Mouse (Mus musculus): ENCODE measurements around the gene Elovl4.

Elovl4 gene

DNA sequence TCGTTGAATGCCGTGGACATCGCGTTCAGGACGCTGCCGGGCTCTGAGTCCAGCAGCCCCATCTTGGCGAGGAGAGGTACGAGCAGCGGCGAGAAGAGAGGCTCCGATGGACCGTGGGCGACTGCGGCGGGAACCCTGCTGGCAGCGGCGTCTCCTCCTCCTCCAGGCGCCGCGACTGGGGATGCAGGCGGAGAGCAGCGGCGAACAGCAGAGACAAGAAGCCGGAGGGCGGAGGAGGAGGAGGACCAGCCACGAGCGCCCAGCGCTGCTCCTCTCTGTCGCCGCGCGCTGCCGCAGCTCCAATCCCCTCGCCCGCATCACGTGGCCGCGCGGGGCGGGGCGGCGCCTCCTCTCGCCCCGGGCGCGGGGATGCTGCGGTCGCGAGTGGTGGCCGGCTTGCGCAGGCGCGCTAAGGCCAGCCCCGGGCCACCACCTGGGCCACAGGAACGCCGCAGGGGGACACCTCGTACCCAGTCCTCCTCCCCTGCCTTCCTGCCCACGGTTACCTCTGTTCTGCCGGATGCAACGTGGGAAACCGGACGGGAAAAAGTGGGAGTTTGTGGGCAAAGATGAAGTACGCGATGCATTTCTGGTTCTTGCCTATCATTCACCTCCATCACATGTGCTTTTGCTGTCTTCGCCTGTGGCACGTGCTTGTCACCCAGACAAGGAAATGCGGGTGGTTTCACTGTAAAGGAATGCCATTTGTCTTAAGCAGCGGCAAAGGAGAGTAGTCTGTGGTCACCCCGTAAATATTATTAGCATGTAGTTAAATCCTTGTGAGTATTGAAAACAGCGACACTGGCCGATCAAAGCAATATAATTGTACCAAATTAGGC, at the start of gene Elovl4:
TSS of gene Elovl4 (minus strand) at position 301 of the 839 bp plus-strand sequence.
- peak; percentile 33 for DNase-seq (ENCODE audit: low spot score)

DNA sequence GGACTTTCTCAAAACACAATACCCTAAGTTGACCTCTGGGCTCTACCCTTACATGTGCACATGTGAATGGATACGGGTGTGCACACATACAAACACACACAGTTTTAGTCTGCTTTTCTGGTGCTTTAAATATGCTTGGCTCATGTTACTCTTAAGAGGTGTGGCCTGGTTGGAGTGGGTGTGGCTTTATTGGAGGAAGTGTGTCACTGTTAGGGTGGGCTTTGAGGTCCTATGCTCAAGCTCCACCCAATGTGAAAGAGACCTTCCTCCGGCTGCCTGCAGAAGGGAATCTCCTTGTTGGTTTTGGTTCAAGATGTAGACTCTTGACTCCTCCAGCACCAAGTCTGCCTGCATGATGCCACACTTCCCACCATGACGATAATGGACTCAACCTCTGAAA, 46.4 kb upstream of the Elovl4 start:
- DNase-seq (ENCODE audit: low spot score): no peak

DNA sequence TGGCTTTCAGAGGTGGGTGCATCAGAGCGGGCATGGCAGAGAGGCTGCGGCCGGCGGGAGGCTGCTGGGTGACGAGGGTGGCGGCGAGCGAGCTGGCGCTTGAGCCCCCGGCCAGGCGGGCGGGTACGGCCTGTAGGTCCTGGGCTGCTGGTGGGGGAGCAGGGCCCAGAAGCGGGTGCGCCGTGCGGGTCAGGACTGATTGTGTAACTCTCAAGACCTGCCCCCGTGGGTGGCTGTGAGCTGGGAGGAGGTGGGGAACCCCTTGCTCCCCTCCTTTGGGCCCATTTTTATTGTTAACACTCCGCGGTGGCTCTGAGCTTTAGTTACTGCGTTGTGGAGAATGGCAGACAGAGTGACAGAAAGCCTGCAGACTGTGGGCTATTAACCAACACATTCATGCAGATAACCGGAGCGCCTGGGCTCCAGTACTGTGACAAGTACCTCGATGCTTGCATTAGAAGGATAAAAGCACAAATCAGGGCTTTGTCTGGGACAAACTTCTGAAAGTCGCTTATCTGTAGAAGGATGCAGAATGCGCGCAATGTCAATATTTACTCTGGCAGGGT, 28.8 kb upstream of the Elovl4 start:
- no peak for DNase-seq (ENCODE audit: low spot score)

GRCm38 (mm10) chr9:83833811-83834747, 28.0 kb upstream of the Elovl4 start, which contains the start of gene Ttk:
TSS of gene Ttk (plus strand) at chr9:83834689.
- DNase-seq (ENCODE audit: low spot score): peak; percentile 82

GRCm38 (mm10) chr9:83831152-83831551, 25.1 kb upstream of the Elovl4 start:
- no peak for DNase-seq (ENCODE audit: low spot score)

DNA sequence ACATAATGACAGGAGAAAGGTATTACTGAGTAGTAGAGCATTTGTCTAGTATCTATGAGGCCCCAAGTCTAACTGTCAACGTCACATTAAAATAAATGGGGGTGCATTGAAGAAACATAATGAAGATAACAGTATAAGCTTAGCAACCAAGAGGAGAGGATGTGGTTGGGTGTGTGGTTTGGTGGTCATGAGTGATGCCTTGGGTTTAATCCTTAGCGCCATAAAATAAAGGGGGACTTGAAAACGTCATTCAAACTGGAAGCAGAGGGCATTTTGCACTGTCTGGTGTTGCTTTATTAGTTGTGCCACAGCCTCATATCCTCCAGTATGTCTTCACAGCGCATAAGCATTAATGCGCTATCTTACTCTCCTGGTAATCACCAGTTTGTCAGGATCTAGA, 23.8 kb upstream of the Elovl4 start:
- no peak for DNase-seq (ENCODE audit: low spot score)

DNA sequence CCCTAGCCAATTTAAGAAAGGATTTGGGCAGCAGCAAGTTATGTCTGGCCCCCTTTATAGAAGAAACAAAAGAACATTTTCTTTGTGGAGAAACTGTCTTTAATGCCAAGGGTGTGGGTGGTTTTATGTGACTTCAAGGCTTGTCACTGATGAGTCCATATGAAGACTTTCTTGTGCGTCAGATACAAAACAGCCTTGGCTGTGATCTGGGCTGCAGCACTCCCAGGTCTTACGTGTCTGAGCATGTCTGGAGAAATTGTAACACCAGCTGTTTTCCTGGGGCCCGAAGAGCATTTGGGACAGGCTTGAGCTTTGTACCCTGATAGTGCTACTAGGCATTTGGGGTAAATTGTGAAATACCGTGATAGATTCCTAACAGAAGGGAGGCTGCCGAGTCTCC, 16.8 kb upstream of the Elovl4 start:
- DNase-seq (ENCODE audit: low spot score): no peak

GRCm38 (mm10) chr9:83820976-83821375, 14.9 kb upstream of the Elovl4 start:
- DNase-seq (ENCODE audit: low spot score): no peak

DNA sequence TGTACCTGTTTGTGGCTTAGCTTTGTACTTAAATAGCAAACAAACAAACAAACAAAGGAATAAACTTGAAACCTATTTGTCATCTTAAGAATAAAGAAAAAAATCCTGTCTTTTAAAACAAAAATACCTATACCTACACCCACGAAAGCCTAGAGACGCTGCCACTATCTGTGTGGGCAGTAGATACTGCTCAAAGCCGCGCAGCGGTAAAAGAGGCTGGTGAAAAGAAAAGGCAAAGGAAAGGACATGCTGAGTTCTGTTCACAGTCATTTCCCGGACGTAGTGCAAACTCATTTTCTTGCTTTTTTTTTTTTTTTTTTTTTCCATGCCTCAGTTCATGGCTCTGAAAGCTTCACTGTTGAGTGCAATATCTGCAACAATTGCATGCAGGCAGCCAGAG, 13.1 kb upstream of the Elovl4 start:
- DNase-seq (ENCODE audit: low spot score): no peak

DNA sequence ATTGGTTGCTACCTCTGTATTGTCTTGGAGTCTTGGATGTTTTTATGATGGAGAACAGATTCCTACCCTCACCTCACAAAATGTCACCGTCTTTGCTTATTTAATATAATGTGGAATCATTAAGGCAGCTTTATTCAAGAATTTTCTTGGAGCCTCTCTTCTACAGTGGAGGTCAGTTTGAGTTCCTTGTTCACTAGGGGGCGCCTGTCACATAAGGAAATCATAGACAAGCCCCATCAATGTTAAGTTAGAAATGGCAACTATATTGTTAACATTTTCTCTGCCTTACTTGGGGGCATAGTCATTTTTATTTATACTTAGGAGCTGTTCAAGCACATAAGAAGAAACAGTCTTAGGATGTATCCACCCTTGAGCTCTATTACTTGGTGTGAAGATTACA, 1.5 kb upstream of the Elovl4 start:
- DNase-seq (ENCODE audit: low spot score): no peak

DNA sequence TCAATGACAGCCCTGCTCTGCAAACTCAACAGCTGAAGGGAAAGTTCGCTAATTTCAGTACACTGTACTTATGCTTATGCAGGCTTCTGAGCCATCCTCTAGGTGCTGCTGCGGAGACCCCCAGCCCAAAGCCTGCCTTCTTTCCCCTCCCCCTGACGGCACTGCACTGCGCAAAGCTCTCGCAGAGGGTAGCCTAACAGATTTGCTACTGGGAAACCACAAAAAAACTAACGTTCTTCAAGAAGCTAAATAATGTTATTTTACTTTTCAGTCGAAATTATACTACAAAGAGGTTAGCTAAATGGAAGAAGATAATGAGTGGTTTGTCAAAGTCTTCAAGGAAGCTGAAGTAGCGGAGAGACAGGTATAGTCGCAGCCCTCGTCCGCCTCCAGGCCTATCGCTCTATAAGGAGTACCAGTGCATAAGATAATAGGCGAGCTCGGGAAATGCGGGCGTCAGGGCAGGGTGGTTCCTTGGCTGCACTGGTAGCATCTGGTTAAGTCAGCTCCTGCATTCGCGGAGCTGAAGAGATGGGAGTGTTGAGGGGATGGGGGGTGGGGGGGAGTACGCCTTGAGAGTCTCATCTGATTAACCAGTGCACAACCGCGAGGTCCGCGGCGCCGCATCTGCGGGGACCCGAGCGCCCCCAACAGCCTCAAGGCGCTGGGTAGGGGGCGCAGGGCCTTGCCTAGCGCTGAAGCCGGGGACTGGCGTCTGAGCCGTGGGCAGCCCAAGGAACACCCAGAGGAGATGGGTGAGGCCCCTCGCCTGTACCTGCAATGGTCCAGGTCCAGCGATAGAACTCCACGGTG, 707 bp downstream of the Elovl4 start:
- no peak for DNase-seq (ENCODE audit: low spot score)

DNA sequence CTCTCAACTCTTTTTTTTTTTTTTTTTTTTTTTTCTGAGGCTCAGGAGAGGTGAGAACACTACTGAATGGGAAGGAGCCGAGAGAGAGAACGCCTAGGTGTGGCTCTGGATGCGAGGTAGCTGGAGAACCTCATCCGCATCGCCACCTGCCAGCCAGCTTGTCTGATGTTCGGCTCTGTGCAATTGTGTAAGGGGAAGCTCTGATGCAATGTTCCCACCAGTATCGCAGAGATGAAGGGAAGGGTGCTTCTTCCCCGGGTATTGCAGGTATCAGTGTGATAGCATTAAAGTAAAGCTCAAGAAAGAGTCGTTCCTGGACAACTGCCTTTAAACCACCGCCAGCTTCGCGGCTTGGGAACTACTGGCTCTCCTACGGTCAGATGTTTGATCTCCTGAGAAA, 1.7 kb downstream of the Elovl4 start:
- no peak for DNase-seq (ENCODE audit: low spot score)

DNA sequence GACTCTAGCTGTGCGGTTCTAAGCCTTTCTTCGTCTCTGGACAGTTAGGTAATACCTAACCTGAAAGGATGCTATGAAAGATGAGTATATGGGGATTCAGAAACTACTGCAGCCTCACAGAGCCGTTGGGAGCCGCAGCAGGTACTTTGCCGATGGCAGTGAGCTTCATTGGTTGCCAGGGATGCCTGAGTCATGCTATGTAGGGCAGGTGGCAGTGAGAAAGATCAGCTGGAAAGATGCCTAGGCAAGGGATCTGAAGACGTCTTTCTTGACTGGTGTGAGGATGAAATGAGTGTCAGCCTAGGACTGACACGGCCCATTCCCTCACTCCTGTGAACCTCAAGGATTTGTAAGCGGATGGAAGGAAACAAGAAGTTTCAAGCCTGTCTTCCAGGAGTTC, 8.2 kb downstream of the Elovl4 start:
- no peak for DNase-seq (ENCODE audit: low spot score)

DNA sequence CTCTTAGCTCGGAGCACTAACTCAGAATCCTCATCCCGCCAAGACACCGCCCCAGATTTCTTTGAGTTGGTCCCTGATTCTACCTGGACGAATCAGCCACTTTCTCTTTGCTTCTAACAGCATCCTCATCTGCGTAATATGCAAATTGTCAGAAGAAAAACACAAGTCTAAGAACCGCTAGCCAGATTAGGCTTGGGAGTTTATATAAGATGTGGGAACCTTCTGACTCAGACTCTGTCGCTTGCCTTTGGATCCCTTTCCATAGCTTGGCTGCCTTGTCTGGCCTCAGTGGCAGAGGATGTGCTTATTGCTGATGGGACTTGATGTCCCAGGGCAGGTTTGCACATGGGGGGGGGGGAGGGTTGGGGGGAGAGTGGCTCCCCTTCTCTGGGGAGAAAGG, 9.2 kb downstream of the Elovl4 start:
- no peak for DNase-seq (ENCODE audit: low spot score)

- no peak for DNase-seq (ENCODE audit: low spot score)
Observed at GRCm38 (mm10) chr9:83789326-83789725, 16.8 kb downstream of the Elovl4 start.

GRCm38 (mm10) chr9:83785501-83785900, 20.6 kb downstream of the Elovl4 start:
- DNase-seq (ENCODE audit: low spot score): no peak

- no peak for DNase-seq (ENCODE audit: low spot score)
Observed at GRCm38 (mm10) chr9:83778317-83778960, 27.6 kb downstream of the Elovl4 start.

DNA sequence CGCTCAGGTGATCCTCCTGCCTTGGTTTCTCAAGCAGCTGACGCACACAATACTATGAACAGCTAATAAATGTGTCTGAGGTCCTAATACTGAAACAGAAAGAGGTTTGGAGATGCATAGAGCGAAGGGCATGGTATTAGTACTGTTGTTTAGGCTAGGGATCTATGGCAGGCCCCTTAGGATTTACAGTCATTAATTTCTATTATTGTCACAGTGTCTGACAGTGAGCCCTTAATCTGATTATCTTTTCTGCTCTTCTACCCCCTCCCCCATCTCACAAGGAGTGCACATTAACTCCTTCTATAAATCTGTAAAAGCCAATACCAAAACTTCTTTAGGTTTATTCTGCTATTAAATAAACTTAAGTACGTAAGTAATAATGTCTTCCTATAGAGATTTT, 44.8 kb downstream of the Elovl4 start:
- no peak for DNase-seq (ENCODE audit: low spot score)

GRCm38 (mm10) chr9:83731877-83732276, 74.2 kb downstream of the Elovl4 start:
- no peak for DNase-seq (ENCODE audit: low spot score)

GRCm38 (mm10) chr9:83730836-83731235, 75.2 kb downstream of the Elovl4 start:
- DNase-seq (ENCODE audit: low spot score): no peak

Measured in ovary, adult 18-20 months (tissue).